Comparison of ENCODE assay signal across 10 mouse cellular contexts in genomic region chr4:133480754-133481153, GRCm38 (mm10). TPM values are rescaled to one million over a fixed set of nuclear protein-coding genes. Genes with fewer than 3 reads are reported as not detected.
DNase-seq lines count a peak whose midpoint lies in the region; ATAC-seq and TF ChIP-seq lines count a peak whose summit lies in the region.
"Had no signal": no experiment of that assay in that cellular context is flagged by ENCODE, and none has a peak within 500 bp of the region (broad histone marks: within the 10 kb centered on the region; RNA-seq: fewer than 3 reads in every experiment).

No protein-coding gene starts in this region.

- TF ChIP-seq POLR2A in small intestine, adult 2 months (IDR thresholded peaks at IDR 0.05; ENCODE audit: low read depth, low read length), result no peak

- H3K36me3 ChIP-seq in heart, embryonic 15.5 days, result no peaks in the 10 kb centered on the region
- no peaks in the 10 kb centered on the region for H3K36me3 ChIP-seq in midbrain, embryonic 10.5 days
- no peaks in the 10 kb centered on the region for H3K36me3 ChIP-seq in midbrain, embryonic 11.5 days (ENCODE audit: control insufficient read depth, insufficient read depth, low read length)
- H3K36me3 ChIP-seq in embryonic facial prominence, embryonic 15.5 days, result no peaks in the 10 kb centered on the region
- no peaks in the 10 kb centered on the region for H3K36me3 ChIP-seq in small intestine, adult 2 months (ENCODE audit: control insufficient read depth, insufficient read depth, low read length)
- H3K36me3 ChIP-seq: G1E had no signal

- peaks cover 51% of the 10 kb centered on the region for H3K27me3 ChIP-seq in heart, embryonic 15.5 days
- H3K27me3 ChIP-seq in midbrain, embryonic 10.5 days (ENCODE audit: low read depth, poor library complexity, severe bottlenecking), result peaks cover 71% of the 10 kb centered on the region
- peaks cover 21% of the 10 kb centered on the region for H3K27me3 ChIP-seq in midbrain, embryonic 11.5 days (ENCODE audit: control insufficient read depth, insufficient read depth, low read length)
- peaks cover 30% of the 10 kb centered on the region for H3K27me3 ChIP-seq in embryonic facial prominence, embryonic 15.5 days
- peaks cover 17% of the 10 kb centered on the region; the same call in 1 of the 2 replicates for H3K27me3 ChIP-seq in small intestine, adult 2 months (ENCODE audit: control insufficient read depth, insufficient read depth, low read length)

- no peak for TF ChIP-seq CTCF in small intestine, adult 2 months (IDR thresholded peaks at IDR 0.05; ENCODE audit: extremely low read depth, insufficient read length, insufficient replicate concordance, low read depth, low read length)

- 0 out of 2 replicates have a peak overlapping the region, but pooled peaks have one; percentile 51 for H3K9ac ChIP-seq in heart, embryonic 15.5 days
- no peak overlapping the region for H3K9ac ChIP-seq in midbrain, embryonic 11.5 days (ENCODE audit: low read length)
- H3K9ac ChIP-seq in embryonic facial prominence, embryonic 15.5 days, result no peak overlapping the region

- ATAC-seq in heart, embryonic 15.5 days (replicated peaks; ENCODE audit: insufficient number of reproducible peaks, insufficient read depth, low FRiP score, low read depth), result no peak
- ATAC-seq in midbrain, embryonic 11.5 days (ENCODE audit: low FRiP score), result no peak
- ATAC-seq in embryonic facial prominence, embryonic 15.5 days (ENCODE audit: insufficient number of reproducible peaks, low FRiP score, low TSS enrichment, low read depth), result no peak

- H3K27ac ChIP-seq in heart, embryonic 15.5 days, result no peak overlapping the region
- no peak overlapping the region for H3K27ac ChIP-seq in midbrain, embryonic 10.5 days (replicated peaks)
- H3K27ac ChIP-seq in midbrain, embryonic 11.5 days (ENCODE audit: low read depth, low read length), result no peak overlapping the region
- no peak overlapping the region for H3K27ac ChIP-seq in embryonic facial prominence, embryonic 15.5 days (replicated peaks)
- no peak overlapping the region for H3K27ac ChIP-seq in small intestine, adult 2 months (ENCODE audit: insufficient read depth, low read depth, low read length)

- DNase-seq in heart, adult 11 months, result no peak
- DNase-seq in midbrain, embryonic 10.5 days (ENCODE audit: low spot score), result no peak
- no peak for DNase-seq in midbrain, embryonic 11.5 days (ENCODE audit: low spot score, missing footprints)
- no peak for DNase-seq in gastrocnemius, postnatal 36 days
- DNase-seq in layer of hippocampus, adult 9-11 months, result no peak
- DNase-seq: gastrocnemius, postnatal 14 days had no signal

- no peaks in the 10 kb centered on the region for H3K9me3 ChIP-seq in heart, embryonic 15.5 days (replicated peaks)
- no peaks in the 10 kb centered on the region for H3K9me3 ChIP-seq in midbrain, embryonic 10.5 days (replicated peaks)
- no peaks in the 10 kb centered on the region for H3K9me3 ChIP-seq in midbrain, embryonic 11.5 days (ENCODE audit: control insufficient read depth, low read length)
- no peaks in the 10 kb centered on the region for H3K9me3 ChIP-seq in embryonic facial prominence, embryonic 15.5 days (replicated peaks)
- H3K9me3 ChIP-seq: G1E had no signal

- peak overlapping the region; percentile 73 for H3K4me2 ChIP-seq in heart, embryonic 15.5 days
- H3K4me2 ChIP-seq in midbrain, embryonic 11.5 days, result no peak overlapping the region
- H3K4me2 ChIP-seq in embryonic facial prominence, embryonic 15.5 days (replicated peaks), result peak overlapping the region; percentile 61

- peaks cover 26% of the 10 kb centered on the region for H3K4me1 ChIP-seq in heart, embryonic 15.5 days (replicated peaks)
- peaks cover 23% of the 10 kb centered on the region for H3K4me1 ChIP-seq in midbrain, embryonic 10.5 days
- H3K4me1 ChIP-seq in midbrain, embryonic 11.5 days (ENCODE audit: control insufficient read depth, insufficient read depth, low read length), result peaks cover 9% of the 10 kb centered on the region
- H3K4me1 ChIP-seq in embryonic facial prominence, embryonic 15.5 days, result peaks cover 24% of the 10 kb centered on the region
- H3K4me1 ChIP-seq in small intestine, adult 2 months (ENCODE audit: control insufficient read depth, insufficient read depth, insufficient read length, low read length), result peaks cover 15% of the 10 kb centered on the region

- WGBS in heart, embryonic 15.5 days, result 47% methylated on average over 6 of the region's 6 CpGs
- WGBS in midbrain, embryonic 10.5 days, result 60% methylated on average over 6 of the region's 6 CpGs
- WGBS in midbrain, embryonic 11.5 days, result 43% methylated on average over 6 of the region's 6 CpGs
- WGBS in embryonic facial prominence, embryonic 15.5 days, result 30% methylated on average over 6 of the region's 6 CpGs
- 70% methylated on average over 6 of the region's 6 CpGs for WGBS in small intestine, adult 2 months

- intact Hi-C loops in gastrocnemius, postnatal 36 days (cut with DNase I), result no loop called here

- peak overlapping the region; percentile 53 for H3K4me3 ChIP-seq in heart, embryonic 15.5 days
- peak overlapping the region; percentile 56 for H3K4me3 ChIP-seq in midbrain, embryonic 10.5 days
- no peak overlapping the region for H3K4me3 ChIP-seq in midbrain, embryonic 11.5 days (ENCODE audit: low read depth, low read length)
- H3K4me3 ChIP-seq in embryonic facial prominence, embryonic 15.5 days (replicated peaks), result peak overlapping the region; percentile 45
- peak overlapping the region; percentile 64 for H3K4me3 ChIP-seq in small intestine, adult 2 months (ENCODE audit: low read depth, low read length)

RNA-seq across cellular contexts. Expression of gene Tent5b, which starts 0.8 kb away (rescaled TPM):
- polyA plus RNA-seq in heart, embryonic 15.5 days (2015; fragmentation: Nextera tagmentation; extraction: Ambion mirVana), result 0.83 and 1.2 TPM in 2 replicates
- polyA plus RNA-seq in midbrain, embryonic 10.5 days (2016; fragmentation: Nextera tagmentation; extraction: Ambion mirVana), result 0.58 and 0.86 TPM in 2 replicates
- polyA plus RNA-seq in midbrain, embryonic 11.5 days (2014; fragmentation: Nextera tagmentation; extraction: Ambion mirVana), result 0.22 and 0.53 TPM in 2 replicates
- 9.7 and 11.2 TPM in 2 replicates for polyA plus RNA-seq in embryonic facial prominence, embryonic 15.5 days (2015; fragmentation: Nextera tagmentation; extraction: Ambion mirVana)
- 1.8 and 2.1 TPM in 2 replicates for polyA plus RNA-seq in small intestine, adult 2 months (2012; rRNA removed)
- 1 to 10 TPM in 1 of 2 experiments, under 1 TPM in 1; 0.59 to 1.0 TPM for total RNA-seq in gastrocnemius, postnatal 36 days (2021)
- total RNA-seq: G1E had no signal
- polyA plus RNA-seq: G1E had no signal

RNA-seq across cellular contexts. Expression of gene Trnp1, which starts 17.6 kb away (rescaled TPM):
- polyA plus RNA-seq in heart, embryonic 15.5 days (2015; fragmentation: Nextera tagmentation; extraction: Ambion mirVana), result 1.3 and 1.4 TPM in 2 replicates
- polyA plus RNA-seq in midbrain, embryonic 10.5 days (2016; fragmentation: Nextera tagmentation; extraction: Ambion mirVana), result 0.68 and 1.0 TPM in 2 replicates
- polyA plus RNA-seq in midbrain, embryonic 11.5 days (2014; fragmentation: Nextera tagmentation; extraction: Ambion mirVana), result 1.5 TPM in 2 replicates
- 8.0 and 9.1 TPM in 2 replicates for polyA plus RNA-seq in embryonic facial prominence, embryonic 15.5 days (2015; fragmentation: Nextera tagmentation; extraction: Ambion mirVana)
- polyA plus RNA-seq in small intestine, adult 2 months (2012; rRNA removed), result 6.1 and 6.2 TPM in 2 replicates
- under 1 TPM; 0.56 to 0.81 TPM for total RNA-seq in gastrocnemius, postnatal 36 days (2021)
- polyA plus RNA-seq: G1E had no signal

RNA-seq across cellular contexts. Expression of gene Kdf1, which starts 38.0 kb away (rescaled TPM):
- polyA plus RNA-seq in heart, embryonic 15.5 days (2015; fragmentation: Nextera tagmentation; extraction: Ambion mirVana), result 0.84 and 5.0 TPM in 2 replicates
- 0.87 and 1.3 TPM in 2 replicates for polyA plus RNA-seq in midbrain, embryonic 10.5 days (2016; fragmentation: Nextera tagmentation; extraction: Ambion mirVana)
- polyA plus RNA-seq in midbrain, embryonic 11.5 days (2014; fragmentation: Nextera tagmentation; extraction: Ambion mirVana), result 0.15 and 0.51 TPM in 2 replicates
- 25.4 and 30.2 TPM in 2 replicates for polyA plus RNA-seq in embryonic facial prominence, embryonic 15.5 days (2015; fragmentation: Nextera tagmentation; extraction: Ambion mirVana)
- polyA plus RNA-seq in small intestine, adult 2 months (2012; rRNA removed), result 44.4 and 71.0 TPM in 2 replicates
- not detected for total RNA-seq in gastrocnemius, postnatal 36 days (2021)
- total RNA-seq: G1E; gastrocnemius, postnatal 14 days had no signal
- polyA plus RNA-seq: G1E had no signal
